Mouse (Mus musculus) layer of hippocampus, adult 2 months (tissue): ENCODE data around the gene Ces2f. TPM values are rescaled to one million over a fixed set of nuclear protein-coding genes. Genes with fewer than 3 reads are reported as not detected.
"Not testable (repeated sequence)": the region's sequence is repeated elsewhere in the genome, so short reads cannot be mapped to it uniquely, and the experiment has no call there.

ENCODE experiments used
- DNase-seq, 2 experiments: peaks; one replicate each; pipeline ENCODE4 v3.0.0; 2022; ENCODE audit warnings: low spot score in 2 of 2
- H3K27ac ChIP-seq: fragments of 200-600 bp; 2 replicates; pipeline ENCODE4 v1.8.1; 2022
- H3K4me3 ChIP-seq: fragments of 200-600 bp; 2 replicates; pipeline ENCODE4 v1.8.1; 2022; ENCODE audit warnings: mild to moderate bottlenecking
- CTCF ChIP-seq: fragments of 200-600 bp; conservative IDR thresholded peaks from 2 replicates; pipeline ENCODE4 v1.8.1; 2022; ENCODE audit warnings: antibody characterized with exemption, mild to moderate bottlenecking, moderate library complexity
- long read RNA-seq, 2 experiments: library from polyadenylated mRNA; stranded (forward); transcript quantifications; one replicate each; pipeline ENCODE4 v2.0.0; 2021; ENCODE audit warnings: borderline mapping rate in 2 of 2
- total RNA-seq, 2 experiments: library from RNA; stranded (reverse); gene quantifications; 2 replicates each; pipeline ENCODE4 v1.2.3; 2021

Gene Ces2f
- not detected for total RNA-seq
- long read RNA-seq, experiment 1: 0 reads
- long read RNA-seq, experiment 2: 0 reads

- TF ChIP-seq CTCF: no peak
- DNase-seq: no peak
- Histone ChIP-seq H3K4me3 (no peak within 1 kb of the TSS), H3K27ac (no peak within 1 kb of the TSS)
These were observed at the start of gene Ces2f for GRCm38 (mm10) chr8:104947056-104947455. Gene Ces2f, plus strand, starts transcription at chr8:104947356.

DNA sequence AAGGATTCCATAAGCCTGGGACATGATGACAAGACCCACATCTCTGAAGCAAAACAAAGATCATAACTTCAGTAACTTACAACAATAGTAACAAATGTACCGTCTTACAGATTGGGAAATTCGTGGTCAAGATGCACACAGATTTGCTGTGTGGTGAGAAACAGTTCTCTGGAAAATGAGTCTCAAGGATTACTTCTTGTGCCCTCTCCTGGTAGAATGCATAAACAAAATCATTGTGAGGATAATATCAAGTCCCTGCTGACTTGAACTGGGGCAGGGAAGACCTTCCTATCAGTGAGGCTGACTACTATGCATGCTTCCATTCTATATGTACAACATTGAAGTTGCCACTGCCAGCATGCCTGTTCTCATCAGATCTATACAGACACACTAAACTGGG lies 45.4 kb upstream of the Ces2f start:
- no peak for DNase-seq
- no peak overlapping the region for H3K4me3 ChIP-seq
- H3K27ac ChIP-seq: no peak overlapping the region
- TF ChIP-seq CTCF: peak; percentile 55

- TF ChIP-seq CTCF: no peak
- Histone ChIP-seq H3K27ac (no peak overlapping the region), H3K4me3 (no peak overlapping the region)
- DNase-seq: no peak
These were observed 40.0 kb upstream of the Ces2f start for GRCm38 (mm10) chr8:104907111-104907510.

GRCm38 (mm10) chr8:104909021-104909420 lies 38.1 kb upstream of the Ces2f start:
- H3K4me3 ChIP-seq, H3K27ac ChIP-seq: not testable (repeated sequence)
- peak in 1 of 2 experiments; percentile 9 for DNase-seq

- DNase-seq, H3K4me3 ChIP-seq, H3K27ac ChIP-seq: not testable (repeated sequence)
These were observed 37.5 kb upstream of the Ces2f start for GRCm38 (mm10) chr8:104909651-104910050.

GRCm38 (mm10) chr8:104925972-104926596 lies 21.1 kb upstream of the Ces2f start, which contains the start of gene Ces2e:
Gene Ces2e, plus strand, starts transcription at chr8:104926260.
- H3K27ac ChIP-seq: no peak within 1 kb of the TSS
- TF ChIP-seq CTCF: no peak
- H3K4me3 ChIP-seq: no peak within 1 kb of the TSS
- no peak for DNase-seq

GRCm38 (mm10) chr8:104927301-104927700 lies 19.9 kb upstream of the Ces2f start:
- no peak for DNase-seq
- Histone ChIP-seq H3K27ac (no peak overlapping the region), H3K4me3 (no peak overlapping the region)
- no peak for TF ChIP-seq CTCF

GRCm38 (mm10) chr8:104944665-104945064 lies 2.5 kb upstream of the Ces2f start:
- no peak for DNase-seq
- H3K4me3 ChIP-seq: no peak overlapping the region
- TF ChIP-seq CTCF: peak; percentile 63
- H3K27ac ChIP-seq: no peak overlapping the region

- Histone ChIP-seq H3K4me3 (no peak overlapping the region), H3K27ac (no peak overlapping the region)
- DNase-seq: no peak
- TF ChIP-seq CTCF: no peak
These were observed 1.9 kb downstream of the Ces2f start for GRCm38 (mm10) chr8:104949031-104949430.

GRCm38 (mm10) chr8:104961537-104961961 lies 14.4 kb downstream of the Ces2f start, which contains the start of gene Ces2g:
Gene Ces2g, plus strand, starts transcription at chr8:104961718.
- no peak for DNase-seq
- no peak within 1 kb of the TSS for H3K4me3 ChIP-seq
- TF ChIP-seq CTCF: no peak
- no peak within 1 kb of the TSS for H3K27ac ChIP-seq

DNA sequence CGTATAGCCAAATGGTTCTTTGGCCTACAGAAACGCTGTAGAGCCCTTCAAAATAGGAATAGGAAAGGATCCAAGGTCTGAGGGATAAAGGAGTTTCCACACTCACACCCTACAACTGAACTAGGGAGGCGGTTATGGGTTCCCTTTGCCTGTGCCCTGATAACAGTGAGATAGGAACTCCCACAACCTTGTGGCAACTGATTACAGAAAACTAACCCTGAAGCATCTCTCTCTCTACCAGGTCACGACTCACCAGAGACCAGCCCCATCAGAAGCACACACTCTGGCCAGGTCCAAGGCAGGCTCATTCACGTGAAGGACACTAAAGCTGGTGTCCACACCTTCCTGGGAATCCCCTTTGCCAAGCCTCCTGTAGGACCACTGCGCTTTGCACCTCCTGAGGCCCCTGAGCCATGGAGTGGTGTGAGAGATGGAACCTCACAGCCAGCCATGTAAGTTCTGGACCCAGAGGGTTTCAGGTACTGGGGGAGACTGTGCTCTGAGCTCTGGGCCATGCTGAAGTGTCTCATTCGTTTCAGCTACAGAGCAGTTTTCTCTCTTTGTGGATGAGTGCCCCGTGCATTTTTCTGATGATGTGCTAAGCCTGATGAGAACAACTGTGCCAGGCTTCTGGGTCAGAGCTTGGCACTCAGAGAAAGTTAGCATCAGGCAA lies 15.2 kb downstream of the Ces2f start:
- Histone ChIP-seq H3K4me3 (no peak overlapping the region), H3K27ac (no peak overlapping the region)
- no peak for DNase-seq
- TF ChIP-seq CTCF: no peak

GRCm38 (mm10) chr8:104963375-104963894 lies 16.3 kb downstream of the Ces2f start:
- TF ChIP-seq CTCF: no peak
- Histone ChIP-seq H3K4me3 (no peak overlapping the region), H3K27ac (no peak overlapping the region)
- DNase-seq: no peak

DNA sequence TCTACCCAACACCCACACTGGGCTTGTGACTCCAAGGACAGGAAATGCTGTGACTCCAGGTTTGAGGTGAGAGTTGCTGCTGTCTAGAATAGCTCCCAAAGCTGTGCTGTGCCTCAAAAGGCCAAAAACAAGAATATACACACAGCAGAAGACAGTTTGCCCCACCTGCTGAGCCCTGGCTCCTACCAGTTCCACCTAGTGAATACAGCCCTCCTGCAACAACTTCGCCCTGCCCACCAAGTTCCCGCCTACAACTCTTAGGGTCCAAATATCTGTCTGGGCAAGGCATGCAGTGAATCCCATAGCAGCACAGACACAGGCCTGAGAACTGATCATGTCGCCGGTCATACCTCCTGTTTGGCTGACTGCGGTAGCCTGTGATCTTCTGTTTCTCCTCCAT lies 37.0 kb downstream of the Ces2f start:
- Histone ChIP-seq H3K4me3 (no peak overlapping the region), H3K27ac (no peak overlapping the region)
- TF ChIP-seq CTCF: no peak
- DNase-seq: no peak

GRCm38 (mm10) chr8:104984942-104985341 lies 37.8 kb downstream of the Ces2f start:
- no peak overlapping the region for H3K27ac ChIP-seq
- DNase-seq: no peak
- no peak overlapping the region for H3K4me3 ChIP-seq
- no peak for TF ChIP-seq CTCF
